In genomic region chr1:34103713-34104172, GRCm38 (mm10) we compare ENCODE assay signal across 7 mouse cellular contexts.
DNase-seq lines count a peak whose midpoint lies in the region; ATAC-seq lines count a peak whose summit lies in the region.

No protein-coding gene starts in this region.

- no peaks in the 10 kb centered on the region for H3K36me3 ChIP-seq in liver, embryonic 16.5 days (ENCODE audit: control insufficient read depth, insufficient read depth)

- no peak overlapping the region for H3K9ac ChIP-seq in liver, embryonic 16.5 days (ENCODE audit: low read depth, low read length)

- no peaks in the 10 kb centered on the region for H3K9me3 ChIP-seq in liver, embryonic 16.5 days (replicated peaks; ENCODE audit: control insufficient read depth, low read length)

- H3K4me3 ChIP-seq in liver, embryonic 16.5 days (ENCODE audit: low read depth, low read length): no peak overlapping the region

- WGBS in liver, embryonic 16.5 days (ENCODE audit: insufficient replicate concordance): 3% methylated on average over 3 of the region's 3 CpGs

- H3K27me3 ChIP-seq in liver, embryonic 16.5 days (ENCODE audit: control insufficient read depth, insufficient read depth, low read depth, low read length): no peaks in the 10 kb centered on the region

- H3K4me1 ChIP-seq in liver, embryonic 16.5 days (ENCODE audit: control insufficient read depth, low read depth, low read length): no peaks in the 10 kb centered on the region

- peak overlapping the region; percentile 69 for H3K27ac ChIP-seq in liver, embryonic 16.5 days (ENCODE audit: low read length)

- H3K4me2 ChIP-seq in liver, embryonic 16.5 days (ENCODE audit: low read depth, low read length): no peak overlapping the region

- ATAC-seq in liver, embryonic 16.5 days (ENCODE audit: low read depth): peak; percentile 94

- DNase-seq in ES-CJ7 (ENCODE audit: low read depth, low spot score) (peak; percentile 97), NIH3T3 (ENCODE audit: low read depth) (peak; percentile 17)
- peak; percentile 64 for DNase-seq in gonadal fat pad, adult 2 months (ENCODE audit: low read depth)
- DNase-seq in yolk sac, embryonic 10.5 days (ENCODE audit: low spot score): peak; percentile 77
- DNase-seq in spleen, postnatal 4 days (ENCODE audit: low spot score in 2 of 2): no peak
- no peak for DNase-seq in cerebellum, postnatal 14 days

Comparison
In these comparisons a context has a peak if more than half of its experiments do, and no peak if none do; other contexts are left out.
1. DNase-seq: peak in ES-CJ7 (single experiment), NIH3T3 (single experiment), gonadal fat pad, adult 2 months (single experiment) and yolk sac, embryonic 10.5 days (single experiment); none in spleen, postnatal 4 days (0 of 2) and cerebellum, postnatal 14 days (0 of 2).